Mouse (Mus musculus) olfactory bulb, adult 2 months (tissue): ENCODE measurements around the gene Grm8.

ENCODE experiments used
- CTCF ChIP-seq: fragments of 200-500 bp; IDR thresholded peaks from 2 replicates; pipeline ENCODE4 v1.5.1; 2012; ENCODE audit warnings: low read depth, mild to moderate bottlenecking, low read length, moderate library complexity; ENCODE audit not compliant: insufficient read depth
- POLR2A ChIP-seq: fragments of 200-500 bp; IDR thresholded peaks from 2 replicates; pipeline ENCODE4 v1.6.1; 2012; ENCODE audit warnings: mild to moderate bottlenecking, low read depth, low read length, moderate library complexity; ENCODE audit not compliant: insufficient read depth

GRCm38 (mm10) chr6:27965237-27965636 is 169.7 kb downstream of the Grm8 start:
- TF ChIP-seq POLR2A: no peak
- no peak for TF ChIP-seq CTCF
